Mouse (Mus musculus): ENCODE data around the gene Nid1.

The Nid1 gene

DNA sequence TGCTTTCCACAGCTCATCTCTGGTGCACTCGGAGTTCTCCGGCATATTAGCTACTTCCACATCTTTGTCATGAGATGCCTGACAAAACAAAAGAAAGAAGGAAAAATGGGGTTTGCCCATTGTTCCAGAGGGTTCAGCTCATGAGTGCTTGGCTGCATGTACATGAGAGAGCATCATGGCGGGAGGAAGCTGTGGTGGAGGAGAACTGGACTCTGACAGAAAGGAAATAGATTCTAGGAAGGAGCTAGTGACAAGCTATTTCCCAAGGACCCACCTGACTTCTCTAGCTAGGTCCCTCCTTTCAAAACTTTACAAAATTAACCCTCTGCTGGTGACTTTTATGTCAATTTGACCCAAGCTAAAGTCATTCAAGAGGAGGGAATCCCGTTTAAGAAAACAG, 110.5 kb downstream of the Nid1 start:
- no peak for DNase-seq (ENCODE audit: low read depth)

DNA sequence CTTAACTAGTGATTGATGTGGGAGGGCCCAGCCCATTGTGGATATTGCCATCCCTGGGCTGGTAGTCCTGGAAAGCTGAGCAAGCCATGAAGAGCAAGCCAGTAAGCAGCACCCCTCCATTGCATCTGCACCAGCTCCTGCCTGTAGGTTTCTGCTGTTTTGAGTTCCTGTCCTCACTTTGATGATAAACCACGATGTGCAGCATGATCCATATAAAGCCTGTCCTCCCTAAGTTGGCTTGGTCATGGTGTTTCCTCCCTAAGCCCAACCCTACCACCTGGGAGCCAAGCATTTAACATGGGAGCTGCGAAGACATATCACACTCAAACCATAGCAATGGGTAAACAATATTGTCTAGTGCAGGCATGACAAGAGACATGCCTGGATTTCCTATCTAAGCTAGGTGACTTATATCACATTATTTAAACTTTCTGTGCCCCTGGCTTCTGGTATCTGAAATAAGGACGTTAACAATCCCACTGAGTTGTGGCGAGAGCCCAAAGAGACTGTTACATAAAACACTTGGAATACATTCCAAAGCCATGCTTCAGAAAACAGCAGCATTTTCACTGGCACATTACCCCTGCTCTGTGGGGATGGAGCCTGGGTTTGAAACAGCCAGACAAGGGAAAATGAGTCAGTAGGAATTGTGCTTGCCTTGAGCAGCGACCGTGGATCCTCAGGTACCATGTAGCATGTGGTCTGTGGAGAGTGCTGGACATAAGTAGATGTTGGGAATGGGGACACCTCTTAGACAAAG, 111.3 kb downstream of the Nid1 start:
- no peak for DNase-seq (ENCODE audit: low read depth)

DNA sequence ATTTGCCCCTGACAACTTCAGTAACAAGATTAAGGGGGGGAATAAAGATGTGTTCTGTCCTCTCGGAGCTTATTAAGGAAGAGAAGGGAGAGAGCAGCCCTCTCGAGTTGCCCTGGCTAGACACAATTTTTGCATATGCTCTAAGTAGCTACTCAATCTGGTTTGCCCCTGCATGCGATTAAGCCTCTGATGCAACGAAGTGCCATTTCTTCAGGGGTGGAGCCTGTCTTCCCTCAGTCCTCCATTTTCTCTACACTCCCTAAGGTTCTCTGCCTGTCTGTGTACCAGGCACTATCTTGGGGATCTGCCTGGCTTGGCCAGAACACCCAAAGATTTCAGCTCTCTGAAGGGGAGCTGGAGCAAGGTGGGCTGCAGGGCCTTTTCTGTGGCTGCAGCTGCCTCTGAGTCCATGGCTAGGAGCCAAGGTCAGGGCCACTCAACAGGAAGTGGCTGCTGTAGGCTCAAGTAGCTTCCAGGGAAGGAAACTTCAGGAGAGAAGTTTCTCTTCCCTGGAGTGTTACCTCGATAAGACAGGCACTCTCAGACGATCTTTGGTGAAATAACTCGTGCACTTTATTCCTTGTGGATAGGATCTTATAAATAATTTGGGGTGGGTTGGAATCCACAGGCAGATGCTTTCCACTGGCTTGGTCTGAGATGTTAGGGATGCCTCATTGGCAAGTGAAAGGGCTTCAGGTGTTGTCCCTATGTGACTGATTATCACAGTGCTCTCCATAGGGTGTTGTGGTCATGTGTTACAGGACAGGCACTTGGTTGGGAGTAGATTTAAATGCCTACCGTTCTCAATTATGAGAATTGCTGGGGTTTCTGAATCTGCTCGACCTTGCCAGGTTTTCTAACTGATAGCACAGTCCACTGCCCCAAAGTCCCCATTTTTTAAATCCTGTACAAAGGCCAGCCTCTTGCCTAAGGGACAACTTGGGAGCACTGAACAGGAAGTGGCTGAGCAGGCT, 112.6 kb downstream of the Nid1 start:
- DNase-seq (ENCODE audit: low read depth) = peak; percentile 52

DNA sequence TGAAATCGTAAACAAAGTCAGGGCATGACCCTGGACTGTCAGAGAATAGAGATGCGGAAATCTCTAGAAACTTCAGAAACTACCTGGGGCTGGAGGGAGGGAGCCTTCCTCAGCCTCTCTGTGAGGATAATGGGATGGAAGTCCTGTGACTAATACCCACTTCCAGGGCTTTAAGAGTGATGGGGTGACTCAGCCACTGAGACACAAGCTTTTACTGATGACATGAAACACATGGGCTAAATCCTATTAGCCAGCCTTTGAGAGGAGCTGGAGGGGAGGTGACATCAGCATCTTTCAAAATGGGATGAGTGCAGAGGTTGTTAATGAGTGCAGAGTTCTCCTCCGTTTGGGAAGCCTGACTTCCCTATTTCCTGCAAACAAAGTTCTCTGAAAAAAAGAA, 114.7 kb downstream of the Nid1 start:
- DNase-seq (ENCODE audit: low read depth) = peak; percentile 57

DNA sequence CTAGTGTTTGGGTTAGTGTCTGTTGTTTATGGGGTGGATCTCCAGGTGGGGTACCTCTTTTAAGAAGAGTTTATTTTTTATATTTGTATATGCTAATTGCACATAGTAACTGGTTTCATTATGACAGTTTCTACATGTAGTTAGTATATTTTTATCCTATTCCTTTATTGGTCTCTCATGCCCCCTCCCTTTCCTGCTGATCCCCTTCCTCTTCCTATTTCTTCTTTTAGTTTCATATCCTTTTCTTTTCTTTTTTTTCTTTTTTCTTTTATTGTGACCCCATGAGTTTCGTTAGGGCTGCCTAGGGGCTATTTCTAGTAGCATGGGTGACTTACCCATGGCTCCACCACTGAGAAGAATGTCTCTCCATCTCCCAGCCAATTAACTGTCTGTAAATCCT, 116.3 kb downstream of the Nid1 start:
- no peak for DNase-seq (ENCODE audit: low read depth)

DNA sequence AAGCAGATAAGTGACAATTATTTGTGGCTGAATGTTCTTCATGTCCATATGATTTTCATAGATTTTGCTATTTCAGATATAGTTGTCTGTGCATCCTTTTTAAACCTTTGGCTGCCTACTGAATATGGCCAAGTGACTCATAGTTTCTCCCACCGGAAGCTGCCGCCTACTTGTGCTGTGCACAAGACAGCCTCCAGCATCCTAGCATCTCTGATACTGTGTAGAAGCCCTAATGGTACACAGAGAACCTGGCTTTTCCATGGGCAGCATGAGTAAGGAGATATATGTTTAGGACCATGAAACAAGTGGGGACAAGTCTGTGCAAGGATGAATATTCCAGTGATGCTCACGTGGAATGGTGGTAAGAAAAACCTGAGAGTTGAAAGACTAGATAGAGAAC, 117.8 kb downstream of the Nid1 start:
- DNase-seq (ENCODE audit: low read depth) = no peak

DNA sequence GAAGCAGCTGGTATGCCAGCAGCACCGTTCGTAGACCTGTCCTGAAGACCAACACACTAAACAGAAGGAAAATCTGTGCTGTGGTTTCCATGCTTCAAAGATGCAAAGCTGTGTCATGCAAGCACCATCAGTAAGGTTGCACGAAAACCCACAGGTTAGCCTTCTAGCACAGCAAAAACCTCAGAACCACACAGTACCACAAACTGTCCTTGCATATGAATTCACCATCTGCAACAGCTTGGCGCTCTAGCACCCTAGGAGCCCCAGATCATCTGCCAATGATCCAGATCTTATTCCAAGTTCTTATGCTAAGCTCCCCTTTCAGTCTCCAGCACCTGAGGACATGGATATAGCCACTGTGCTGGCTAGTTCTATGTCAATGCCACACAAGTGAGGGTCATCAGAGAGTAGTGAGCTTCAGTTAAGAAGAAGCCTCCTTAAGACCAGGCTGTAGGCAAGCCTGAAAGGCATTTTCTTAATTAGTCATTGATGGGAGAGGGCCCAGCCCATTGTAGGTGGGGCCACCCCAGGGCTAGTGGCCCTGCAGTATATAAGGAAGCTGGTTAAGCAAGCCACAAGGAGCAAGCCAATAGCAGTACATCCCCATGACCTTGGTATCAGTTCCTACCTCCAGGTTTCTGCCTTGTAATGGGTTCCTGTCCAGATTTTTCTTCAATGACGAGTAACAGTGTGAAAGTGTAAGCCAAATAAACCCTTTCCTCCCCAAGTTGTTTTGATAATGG, 119.8 kb downstream of the Nid1 start:
- DNase-seq (ENCODE audit: low read depth) = peak; percentile 68

DNA sequence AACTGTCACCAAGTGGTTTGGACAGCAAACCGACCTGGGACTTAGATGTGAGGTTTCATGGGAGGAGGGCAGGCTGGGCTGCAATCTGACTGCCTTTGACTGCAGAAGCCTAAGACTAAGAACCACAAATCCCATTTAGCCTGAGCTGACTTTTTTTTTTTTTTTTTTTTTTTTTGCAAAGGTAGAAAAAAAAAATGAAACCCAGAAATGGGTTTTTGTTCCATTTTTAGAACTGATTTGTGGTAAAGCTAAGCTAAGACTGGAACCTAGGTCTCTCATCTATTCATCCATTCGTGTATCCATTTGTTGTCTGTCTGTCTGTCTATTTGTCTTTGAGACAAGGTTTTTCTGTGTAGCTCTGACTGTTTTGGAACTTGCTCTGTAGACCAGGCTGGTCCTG, 120.9 kb downstream of the Nid1 start:
- DNase-seq (ENCODE audit: low read depth) = no peak

DNA sequence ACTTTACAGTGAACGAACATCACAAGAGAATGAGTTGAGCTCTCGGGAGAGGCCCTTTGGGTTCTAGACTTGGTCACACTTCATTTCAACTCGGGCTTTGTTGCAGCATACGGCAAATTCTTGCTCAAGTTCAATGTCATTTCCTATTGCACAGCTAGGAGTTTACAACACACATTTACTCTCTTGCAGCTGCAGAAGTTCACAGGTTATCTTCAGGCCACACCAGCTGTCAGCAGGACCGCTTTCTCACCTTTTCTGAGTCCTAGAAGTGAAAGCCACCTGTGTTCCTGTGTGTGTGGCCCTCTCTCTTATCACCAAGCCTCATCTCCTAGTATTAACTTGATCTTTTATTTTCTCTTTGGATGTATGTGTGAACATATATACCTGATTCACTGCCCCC, 121.5 kb downstream of the Nid1 start:
- DNase-seq (ENCODE audit: low read depth) = peak; percentile 82

Data from 416B (cell line).